Mouse (Mus musculus): Measurements from ENCODE around the gene Glis1.

GRCm38 (mm10) chr4:107544843-107545242 lies 110.5 kb downstream of the Glis1 start:
- TF ChIP-seq CTCF (IDR thresholded peaks at IDR 0.05; ENCODE audit: insufficient read depth, low read depth, low read length): no peak
- no peak for TF ChIP-seq POLR2A (IDR thresholded peaks at IDR 0.05; ENCODE audit: insufficient read depth, low read depth, low read length)
